Mouse (Mus musculus) neural tube, embryonic 15.5 days (tissue): ENCODE results near the gene Heg1. TPM values are rescaled to one million over a fixed set of nuclear protein-coding genes. Genes with fewer than 3 reads are reported as not detected.
A peak's percentile ranks its signal among the peaks of the same experiment; 100 is the strongest.

Experiments used
- ATAC-seq: fragments of 200-750 bp; cut with Nextera tagmentation; 2 replicates; pipeline ENCODE4 v1.8.0; 2017; ENCODE audit warnings: mild to moderate bottlenecking, moderate TSS enrichment, moderate library complexity; ENCODE audit not compliant: low FRiP score
- H3K27ac ChIP-seq: fragments of 300-500 bp; sonication (generic); replicated peaks from 2 replicates; pipeline ENCODE4 v1.5.1; 2015; ENCODE audit warnings: mild to moderate bottlenecking, inconsistent platforms
- H3K27me3 ChIP-seq: fragments of 300-500 bp; sonication (generic); replicated peaks from 2 replicates; pipeline ENCODE4 v1.6.1; 2015; ENCODE audit warnings: inconsistent platforms
- H3K36me3 ChIP-seq: fragments of 300-500 bp; sonication (generic); 2 replicates; pipeline ENCODE4 v1.6.1; 2015; ENCODE audit warnings: inconsistent platforms
- H3K4me1 ChIP-seq: fragments of 300-500 bp; sonication (generic); 2 replicates; pipeline ENCODE4 v1.6.1; 2015; ENCODE audit warnings: inconsistent platforms
- H3K4me2 ChIP-seq: fragments of 300-500 bp; sonication (generic); 2 replicates; pipeline ENCODE4 v1.6.1; 2015; ENCODE audit warnings: inconsistent platforms, mild to moderate bottlenecking, moderate library complexity
- H3K4me3 ChIP-seq: fragments of 300-500 bp; sonication (generic); replicated peaks from 2 replicates; pipeline ENCODE4 v1.5.1; 2015; ENCODE audit warnings: mild to moderate bottlenecking, inconsistent platforms
- H3K9ac ChIP-seq: fragments of 300-500 bp; sonication (generic); replicated peaks from 2 replicates; pipeline ENCODE4 v1.6.1; 2015; ENCODE audit warnings: mild to moderate bottlenecking, inconsistent platforms
- H3K9me3 ChIP-seq: fragments of 300-500 bp; sonication (generic); replicated peaks from 2 replicates; pipeline ENCODE4 v1.6.1; 2016; ENCODE audit warnings: inconsistent platforms
- WGBS: fragments of 180-500 bp; shearing (Covaris S2); methylation state at CpG from one replicate; pipeline ENCODE4 v1.1.7; 2015; ENCODE audit warnings: mixed read lengths; 5-methylcytosine and 5-hydroxymethylcytosine counted together
- polyA plus RNA-seq: library from polyadenylated mRNA; unstranded; fragments of >200 nt; fragmentation: Nextera tagmentation; extraction: Ambion mirVana; gene quantifications from 2 replicates; pipeline ENCODE4 v1.2.1, GENCODE M21; 2015

The Heg1 gene
- polyA plus RNA-seq, 1 experiment from 2014 or later = 7.8 TPM

DNA sequence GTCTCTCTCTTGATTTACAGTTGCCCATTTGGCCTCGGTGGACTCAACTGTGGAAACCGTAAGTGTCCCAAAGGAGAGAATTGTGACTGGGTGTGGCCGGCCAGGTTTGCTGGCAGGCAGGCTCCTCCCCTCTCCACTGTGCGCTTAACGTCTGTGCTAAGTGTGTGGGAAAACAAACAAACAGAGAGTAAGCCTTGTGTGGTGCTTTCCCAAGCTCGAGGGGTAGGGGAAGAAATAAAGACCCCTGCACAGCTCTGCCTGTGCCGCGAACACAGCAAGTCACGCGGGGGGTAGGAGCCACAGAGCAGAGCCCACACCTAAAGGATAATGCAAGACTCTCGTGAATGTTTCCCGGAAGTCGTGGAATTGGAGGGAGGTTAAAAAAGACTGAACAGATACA lies 67.0 kb downstream of the Heg1 start:
- ATAC-seq = no peak
- Histone ChIP-seq H3K27me3 (no peaks in the 10 kb centered on the region), H3K4me2 (no peak overlapping the region), H3K9me3 (no peaks in the 10 kb centered on the region), H3K4me3 (no peak overlapping the region), H3K27ac (no peak overlapping the region), H3K4me1 (no peaks in the 10 kb centered on the region), H3K36me3 (no peaks in the 10 kb centered on the region), H3K9ac (no peak overlapping the region)
- WGBS = 50% methylated on average over 13 of the region's 13 CpGs

DNA sequence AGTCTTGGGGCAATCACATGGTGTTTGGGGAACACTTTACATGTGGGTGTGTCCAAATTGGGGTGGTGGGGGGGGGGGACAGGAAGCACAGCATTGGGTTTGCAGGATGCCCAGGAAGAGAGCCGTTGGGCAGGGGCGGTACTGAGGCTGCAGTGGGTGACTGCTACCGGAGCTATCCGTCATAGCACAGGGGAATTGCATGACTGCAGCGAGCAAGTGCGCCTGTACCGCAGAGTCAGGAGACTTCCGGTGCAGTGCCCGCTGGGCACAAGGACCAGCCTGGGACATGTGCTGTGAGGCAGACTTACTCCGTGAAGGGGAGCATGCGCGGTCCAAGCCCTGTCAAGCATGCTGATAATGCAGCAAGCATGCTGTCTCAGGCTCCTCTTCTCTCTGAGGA lies 67.4 kb downstream of the Heg1 start:
- no peak overlapping the region for H3K4me2 ChIP-seq
- H3K36me3 ChIP-seq = no peaks in the 10 kb centered on the region
- no peaks in the 10 kb centered on the region for H3K9me3 ChIP-seq
- no peak overlapping the region for H3K27ac ChIP-seq
- H3K4me3 ChIP-seq = no peak overlapping the region
- no peaks in the 10 kb centered on the region for H3K27me3 ChIP-seq
- no peak for ATAC-seq
- no peaks in the 10 kb centered on the region for H3K4me1 ChIP-seq
- H3K9ac ChIP-seq = no peak overlapping the region
- 83% methylated on average over 12 of the region's 12 CpGs for WGBS

DNA sequence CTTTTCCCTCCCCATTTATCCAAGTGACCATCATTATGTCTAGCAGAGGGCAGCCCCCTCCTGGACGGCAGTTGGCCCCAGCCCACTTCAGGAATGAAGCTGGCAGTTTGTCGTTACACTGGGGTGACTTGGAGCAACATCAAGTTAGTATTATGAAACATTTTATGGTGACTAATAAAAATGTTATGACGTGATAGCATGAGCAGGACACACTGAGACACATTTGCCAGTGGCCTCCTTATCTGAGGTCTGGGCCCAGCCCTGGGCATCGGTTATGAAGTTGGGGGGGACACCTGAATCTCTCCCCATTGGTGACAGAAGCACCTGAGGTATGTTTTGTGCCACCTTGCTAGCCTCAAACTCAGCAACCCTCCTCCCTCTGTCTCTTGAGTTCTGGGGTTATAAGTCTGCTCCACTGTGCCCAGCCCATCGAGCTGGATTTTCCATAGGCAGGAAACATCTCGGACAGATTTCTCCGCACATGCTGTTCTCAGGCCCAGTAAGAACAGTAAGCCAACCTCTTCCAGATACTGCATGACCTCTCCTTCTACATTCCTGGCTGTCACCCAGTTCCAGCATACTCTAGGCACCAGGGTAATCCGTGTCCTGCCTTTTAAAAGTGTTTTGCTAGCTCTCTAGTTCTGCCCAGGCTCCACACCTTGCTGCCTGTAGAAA lies 68.9 kb downstream of the Heg1 start:
- ATAC-seq = no peak
- H3K9ac ChIP-seq = no peak overlapping the region
- WGBS = 89% methylated on average over 8 of the region's 8 CpGs
- no peak overlapping the region for H3K27ac ChIP-seq
- H3K36me3 ChIP-seq = no peaks in the 10 kb centered on the region
- no peak overlapping the region for H3K4me3 ChIP-seq
- H3K27me3 ChIP-seq = no peaks in the 10 kb centered on the region
- no peaks in the 10 kb centered on the region for H3K4me1 ChIP-seq
- H3K4me2 ChIP-seq = no peak overlapping the region
- no peaks in the 10 kb centered on the region for H3K9me3 ChIP-seq

DNA sequence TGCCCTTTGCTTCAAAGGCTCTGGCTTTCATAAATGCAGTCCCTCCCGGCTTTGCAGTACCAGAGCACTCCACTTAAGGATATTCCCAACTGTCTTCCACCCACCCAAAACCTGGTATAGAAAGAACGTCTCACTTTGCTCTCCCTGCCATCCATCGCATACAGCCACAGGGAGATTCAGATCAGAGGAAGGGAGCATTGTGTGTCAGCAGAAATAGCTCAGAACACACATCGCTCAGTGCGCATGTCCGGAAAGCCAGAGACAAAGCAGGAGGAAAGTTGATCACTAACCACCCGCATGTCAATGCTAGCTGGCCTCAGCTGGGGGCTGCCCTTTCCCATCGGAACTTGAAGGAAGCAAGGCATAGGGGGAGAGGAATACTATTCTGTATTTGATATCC lies 71.1 kb downstream of the Heg1 start:
- 86% methylated on average over 8 of the region's 8 CpGs for WGBS
- Histone ChIP-seq H3K4me2 (no peak overlapping the region), H3K36me3 (no peaks in the 10 kb centered on the region), H3K27me3 (no peaks in the 10 kb centered on the region), H3K9me3 (no peaks in the 10 kb centered on the region), H3K4me1 (no peaks in the 10 kb centered on the region), H3K27ac (no peak overlapping the region), H3K4me3 (no peak overlapping the region), H3K9ac (no peak overlapping the region)
- ATAC-seq = no peak

DNA sequence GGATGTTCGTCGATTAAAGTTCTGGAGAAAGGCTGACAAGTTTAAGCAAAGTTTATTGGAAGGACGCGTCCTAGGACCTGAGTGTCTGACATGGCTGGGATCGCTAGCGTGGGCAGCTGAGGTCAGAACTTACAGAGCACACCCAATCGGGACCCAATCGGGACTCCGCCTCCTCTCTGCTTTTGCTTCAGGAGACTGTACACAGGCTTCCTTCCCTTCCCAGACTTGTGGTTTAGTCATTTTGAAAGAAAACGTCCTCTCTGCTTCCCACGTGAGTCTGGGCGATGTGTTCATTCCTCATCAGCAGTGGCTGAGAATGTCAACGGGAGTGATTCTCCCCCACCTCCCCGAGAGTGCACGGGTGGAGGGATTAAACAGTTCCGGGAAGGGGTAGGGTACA lies 71.8 kb downstream of the Heg1 start:
- no peak overlapping the region for H3K27ac ChIP-seq
- no peak for ATAC-seq
- 77% methylated on average over 16 of the region's 16 CpGs for WGBS
- no peak overlapping the region for H3K9ac ChIP-seq
- no peaks in the 10 kb centered on the region for H3K9me3 ChIP-seq
- no peaks in the 10 kb centered on the region for H3K36me3 ChIP-seq
- H3K4me2 ChIP-seq = no peak overlapping the region
- no peak overlapping the region for H3K4me3 ChIP-seq
- H3K4me1 ChIP-seq = no peaks in the 10 kb centered on the region
- no peaks in the 10 kb centered on the region for H3K27me3 ChIP-seq

DNA sequence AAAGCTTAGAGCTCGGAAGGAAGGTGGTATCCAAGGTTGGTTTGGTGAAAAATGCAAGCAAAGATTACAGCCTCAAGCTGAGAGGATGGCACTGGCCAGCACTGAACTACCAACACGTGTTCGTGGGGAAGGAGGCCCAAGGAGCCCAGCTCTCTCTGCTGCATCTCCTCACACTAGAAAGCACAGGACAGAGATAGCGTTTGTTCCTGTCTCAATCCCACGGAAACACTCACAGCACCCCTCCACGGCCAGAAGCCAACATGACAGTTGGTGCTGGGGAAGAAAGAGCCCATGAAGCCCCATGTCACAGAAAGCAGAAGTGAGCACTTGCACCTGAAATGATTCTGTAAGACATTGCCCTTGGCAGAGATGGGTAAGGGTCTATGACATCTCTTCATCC lies 72.2 kb downstream of the Heg1 start:
- Histone ChIP-seq H3K27ac (no peak overlapping the region), H3K4me3 (no peak overlapping the region), H3K27me3 (no peaks in the 10 kb centered on the region), H3K4me1 (no peaks in the 10 kb centered on the region), H3K9me3 (no peaks in the 10 kb centered on the region), H3K4me2 (no peak overlapping the region), H3K9ac (no peak overlapping the region), H3K36me3 (no peaks in the 10 kb centered on the region)
- WGBS = 73% methylated on average over 6 of the region's 6 CpGs
- ATAC-seq = no peak

DNA sequence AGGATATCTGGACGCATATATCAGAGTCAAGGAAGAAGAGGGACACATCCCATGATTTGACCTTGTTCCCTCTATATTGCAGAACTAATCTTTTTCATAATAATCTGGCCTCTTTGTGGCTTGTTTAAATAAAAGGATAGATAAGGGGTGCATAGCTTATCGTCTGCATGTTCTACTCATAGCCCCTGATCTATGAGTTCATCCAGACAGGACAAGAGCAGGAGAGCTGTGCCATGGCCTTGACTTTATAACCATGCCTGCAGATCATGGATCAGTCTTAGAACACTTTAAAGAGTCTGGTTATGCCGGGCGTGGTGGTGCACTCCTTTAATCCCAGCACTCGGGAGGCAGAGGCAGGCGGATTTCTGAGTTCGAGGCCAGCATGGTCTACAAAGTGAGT lies 75.0 kb downstream of the Heg1 start:
- H3K4me2 ChIP-seq = no peak overlapping the region
- no peak overlapping the region for H3K4me3 ChIP-seq
- H3K27ac ChIP-seq = no peak overlapping the region
- no peak for ATAC-seq
- H3K4me1 ChIP-seq = peaks cover 4% of the 10 kb centered on the region
- no peaks in the 10 kb centered on the region for H3K27me3 ChIP-seq
- no peaks in the 10 kb centered on the region for H3K36me3 ChIP-seq
- H3K9me3 ChIP-seq = no peaks in the 10 kb centered on the region
- 97% methylated on average over 7 of the region's 7 CpGs for WGBS
- H3K9ac ChIP-seq = no peak overlapping the region

DNA sequence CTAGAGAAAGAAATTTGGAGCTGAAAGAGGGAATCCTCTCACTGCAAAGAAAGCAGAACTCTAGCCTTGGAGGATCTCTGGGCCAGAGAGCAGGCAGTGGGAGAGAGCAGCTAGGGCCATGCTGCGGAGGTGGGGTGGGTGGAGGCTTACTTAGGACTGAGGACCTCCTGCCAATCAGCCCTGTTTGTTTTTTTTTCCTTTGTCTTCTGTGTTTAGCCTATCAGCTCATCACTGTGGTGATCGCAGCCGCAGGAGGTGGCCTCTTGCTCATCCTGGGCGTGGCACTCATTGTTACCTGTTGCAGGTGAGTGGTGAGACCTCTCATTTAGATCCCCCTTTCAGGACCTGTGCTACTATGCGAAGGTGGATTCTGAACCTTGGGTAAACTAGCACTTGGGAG lies 76.4 kb downstream of the Heg1 start:
- Histone ChIP-seq H3K36me3 (no peaks in the 10 kb centered on the region), H3K4me2 (no peak overlapping the region), H3K4me1 (peaks cover 8% of the 10 kb centered on the region), H3K27me3 (no peaks in the 10 kb centered on the region), H3K4me3 (no peak overlapping the region), H3K9ac (no peak overlapping the region), H3K27ac (no peak overlapping the region), H3K9me3 (no peaks in the 10 kb centered on the region)
- WGBS = 56% methylated on average over 5 of the region's 5 CpGs
- ATAC-seq = no peak

DNA sequence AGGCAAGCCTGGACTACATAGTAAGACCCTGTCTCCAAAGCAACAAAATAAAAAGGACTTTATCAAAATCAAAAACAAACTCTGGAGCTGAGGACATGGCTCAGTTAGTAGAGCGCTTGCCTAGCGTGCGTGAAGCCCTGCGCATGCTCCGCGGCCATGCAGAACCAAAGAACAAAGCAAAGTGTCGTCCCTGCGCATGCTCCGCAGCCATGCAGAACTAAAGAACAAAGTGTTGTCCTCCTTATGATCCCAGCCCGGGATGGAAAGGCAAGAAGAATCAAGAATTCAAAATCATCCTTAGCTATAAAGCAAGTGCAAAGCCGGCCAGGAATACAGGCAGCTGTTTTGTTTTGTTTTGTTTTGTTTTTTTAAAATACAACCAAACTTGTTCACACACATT lies 76.8 kb downstream of the Heg1 start:
- no peak overlapping the region for H3K4me3 ChIP-seq
- no peak for ATAC-seq
- no peaks in the 10 kb centered on the region for H3K27me3 ChIP-seq
- no peak overlapping the region for H3K27ac ChIP-seq
- no peak overlapping the region for H3K9ac ChIP-seq
- no peaks in the 10 kb centered on the region for H3K36me3 ChIP-seq
- 74% methylated on average over 11 of the region's 11 CpGs for WGBS
- H3K4me1 ChIP-seq = peaks cover 8% of the 10 kb centered on the region
- no peaks in the 10 kb centered on the region for H3K9me3 ChIP-seq
- no peak overlapping the region for H3K4me2 ChIP-seq

DNA sequence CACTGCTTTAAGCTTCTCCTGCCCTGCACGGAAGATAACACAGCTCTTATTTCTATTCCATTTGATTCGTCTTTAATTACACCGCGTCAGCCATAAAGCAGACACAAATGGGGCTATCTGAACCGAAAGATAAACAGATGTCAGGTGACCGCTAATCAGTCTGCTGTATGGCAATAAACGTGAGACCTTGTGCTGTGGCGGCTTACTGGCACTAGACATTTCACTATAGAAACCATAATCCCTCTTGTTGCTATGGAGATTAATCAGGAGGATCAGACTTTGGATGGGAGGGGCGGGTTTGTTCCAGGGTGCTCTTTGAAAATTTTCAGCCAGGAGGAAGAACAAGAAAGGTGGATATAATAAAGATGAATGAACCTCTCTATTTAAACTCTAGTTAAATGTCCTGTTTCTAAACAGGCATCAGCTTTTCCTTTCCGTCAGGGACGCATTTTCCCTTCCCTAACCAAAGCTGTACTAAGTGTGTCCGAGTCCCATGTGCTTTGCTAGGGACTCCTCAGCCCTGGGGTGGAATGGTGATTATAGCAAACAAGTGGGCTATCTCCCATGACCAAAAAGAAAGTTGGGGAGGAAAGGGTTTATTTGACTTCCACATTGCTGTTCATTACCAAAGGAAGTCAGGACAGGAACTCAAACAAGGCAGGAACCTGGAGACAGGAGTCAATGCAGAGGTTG lies 80.5 kb downstream of the Heg1 start:
- Histone ChIP-seq H3K36me3 (no peaks in the 10 kb centered on the region), H3K9ac (no peak overlapping the region), H3K9me3 (no peaks in the 10 kb centered on the region), H3K4me1 (peaks cover 8% of the 10 kb centered on the region), H3K27ac (no peak overlapping the region), H3K4me3 (0 out of 2 replicates have a peak overlapping the region, but pooled peaks have one; percentile 9), H3K27me3 (no peaks in the 10 kb centered on the region), H3K4me2 (peak overlapping the region; percentile 39)
- WGBS = 23% methylated on average over 12 of the region's 12 CpGs
- peak; percentile 53; the same call in 1 of the 2 replicates for ATAC-seq

DNA sequence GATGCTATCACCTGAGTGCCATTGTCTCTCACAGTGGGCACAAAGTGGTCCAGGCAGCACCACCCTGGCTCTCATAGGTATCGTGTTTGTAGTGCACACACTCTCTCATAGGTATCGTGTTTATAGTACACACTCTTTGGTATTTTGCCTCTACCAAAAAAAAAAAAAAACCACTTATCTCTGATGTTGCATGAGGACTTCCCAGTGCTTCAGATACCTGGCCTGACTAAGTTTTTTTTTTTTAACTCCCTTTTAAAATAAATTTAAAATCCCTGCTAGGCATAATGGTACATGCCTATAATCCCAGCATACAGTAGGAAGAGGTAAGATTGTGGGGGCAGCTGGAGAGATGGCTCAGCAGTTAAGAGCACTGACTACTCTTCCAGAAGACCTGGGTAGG lies 81.3 kb downstream of the Heg1 start:
- H3K27ac ChIP-seq = no peak overlapping the region
- no peak for ATAC-seq
- no peak overlapping the region for H3K4me2 ChIP-seq
- H3K4me3 ChIP-seq = no peak overlapping the region
- no peaks in the 10 kb centered on the region for H3K9me3 ChIP-seq
- H3K36me3 ChIP-seq = no peaks in the 10 kb centered on the region
- peaks cover 8% of the 10 kb centered on the region for H3K4me1 ChIP-seq
- 95% methylated on average over 2 of the region's 2 CpGs for WGBS
- no peaks in the 10 kb centered on the region for H3K27me3 ChIP-seq
- no peak overlapping the region for H3K9ac ChIP-seq

DNA sequence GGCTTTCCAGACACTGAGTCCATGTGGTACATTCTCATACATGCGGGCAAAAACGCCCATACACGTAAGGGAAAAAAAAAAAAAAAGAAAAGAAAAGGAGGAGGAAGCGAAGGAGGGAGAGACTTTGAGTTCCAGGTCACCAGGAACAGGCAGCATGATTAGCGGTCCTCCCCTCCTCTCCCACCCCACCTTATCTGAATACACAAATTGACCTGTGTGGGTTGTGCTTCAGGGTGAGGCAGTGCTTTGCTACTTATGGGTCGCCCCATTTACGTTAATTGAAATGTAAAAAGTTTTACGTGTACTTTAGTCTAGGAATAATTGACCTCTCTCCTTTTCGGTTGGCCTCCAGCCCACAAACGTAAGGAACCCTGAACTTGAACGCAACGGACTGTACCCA lies 82.1 kb downstream of the Heg1 start:
- WGBS = 88% methylated on average over 12 of the region's 12 CpGs
- H3K4me2 ChIP-seq = no peak overlapping the region
- no peak overlapping the region for H3K27ac ChIP-seq
- H3K4me3 ChIP-seq = no peak overlapping the region
- H3K4me1 ChIP-seq = peaks cover 8% of the 10 kb centered on the region
- H3K36me3 ChIP-seq = no peaks in the 10 kb centered on the region
- no peaks in the 10 kb centered on the region for H3K27me3 ChIP-seq
- no peak overlapping the region for H3K9ac ChIP-seq
- ATAC-seq = no peak
- no peaks in the 10 kb centered on the region for H3K9me3 ChIP-seq
